Mouse (Mus musculus) lung, postnatal 0 days (tissue): ENCODE data around the gene Xpnpep3.

Experiments
- CTCF ChIP-seq: IDR thresholded peaks from 2 replicates; pipeline ENCODE4 v1.5.1; 2016; ENCODE audit warnings: antibody characterized with exemption, mild to moderate bottlenecking
- EP300 ChIP-seq: IDR thresholded peaks from 2 replicates; pipeline ENCODE4 v1.6.1; 2016; ENCODE audit warnings: antibody characterized with exemption, mild to moderate bottlenecking, control low read depth

DNA sequence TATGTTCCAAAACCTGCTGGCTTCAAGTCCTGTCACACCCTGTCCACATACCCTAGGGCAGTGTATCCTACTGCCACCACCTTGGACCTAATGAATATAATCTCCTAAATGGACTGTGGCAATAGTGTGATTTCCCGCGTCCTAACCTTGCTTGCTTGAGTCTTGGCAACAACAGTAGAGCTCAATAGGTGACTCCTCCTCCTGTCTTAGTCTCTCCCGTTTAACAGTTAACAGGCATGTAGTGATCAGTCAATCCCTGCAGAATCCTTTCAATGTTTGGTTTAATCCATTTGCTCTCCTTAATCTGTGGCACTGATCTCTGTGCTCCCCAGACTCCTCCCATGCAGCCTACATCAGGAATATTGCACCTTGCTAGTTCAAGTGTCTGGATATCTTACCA is 5.1 kb downstream of the Xpnpep3 start:
- no peak for TF ChIP-seq CTCF
- no peak for TF ChIP-seq EP300
